Mouse (Mus musculus) midbrain, embryonic 14.5 days (tissue): ENCODE measurements at regions not wholly inside any gene's neighbourhood (a gene's known extent, or its start where the extent isn't known, plus 50 kb on each side); places are given as distances from the start of the nearest gene placed in this dataset.
A peak's percentile ranks its signal among the peaks of the same experiment; 100 is the strongest.

Experiments used
- ATAC-seq: fragments of 200-750 bp; cut with Nextera tagmentation; 2 replicates; pipeline ENCODE4 v1.8.0; 2017; ENCODE audit warnings: moderate number of reproducible peaks, moderate library complexity; ENCODE audit not compliant: low FRiP score, low TSS enrichment
- DNase-seq: peaks from one replicate; pipeline ENCODE4 v3.0.0-alpha.2; 2015
- H3K27ac ChIP-seq: fragments of 300-500 bp; sonication (generic); replicated peaks from 2 replicates; pipeline ENCODE4 v1.5.1; 2014; ENCODE audit warnings: mild to moderate bottlenecking, low read depth, low read length, moderate library complexity
- H3K27me3 ChIP-seq: fragments of 300-500 bp; sonication (generic); 2 replicates; pipeline ENCODE4 v1.6.1; 2014; ENCODE audit warnings: low read length, control low read depth, mixed read lengths; ENCODE audit not compliant: control insufficient read depth, insufficient read depth
- H3K36me3 ChIP-seq: fragments of 300-500 bp; sonication (generic); 2 replicates; pipeline ENCODE4 v1.6.1; 2014; ENCODE audit warnings: low read length, control low read depth; ENCODE audit not compliant: control insufficient read depth, insufficient read depth
- H3K4me1 ChIP-seq: fragments of 300-500 bp; sonication (generic); 2 replicates; pipeline ENCODE4 v1.6.1; 2014; ENCODE audit warnings: mild to moderate bottlenecking, antibody characterized with exemption, low read length, control low read depth; ENCODE audit not compliant: control insufficient read depth, insufficient read depth
- H3K4me2 ChIP-seq: fragments of 300-500 bp; sonication (generic); 2 replicates; pipeline ENCODE4 v1.6.1; 2014; ENCODE audit warnings: mild to moderate bottlenecking, low read length, moderate library complexity
- H3K4me3 ChIP-seq: fragments of 300-500 bp; sonication (generic); replicated peaks from 2 replicates; pipeline ENCODE4 v1.5.1; 2014; ENCODE audit warnings: low read depth, low read length
- H3K9ac ChIP-seq: fragments of 300-500 bp; sonication (generic); replicated peaks from 2 replicates; pipeline ENCODE4 v1.6.1; 2014; ENCODE audit warnings: mild to moderate bottlenecking, low read length, moderate library complexity
- H3K9me3 ChIP-seq: fragments of 300-500 bp; sonication (generic); 2 replicates; pipeline ENCODE4 v1.6.1; 2016; ENCODE audit warnings: low read length, control low read depth, mixed read lengths; ENCODE audit not compliant: control insufficient read depth
- WGBS: fragments of 180-500 bp; shearing (Covaris S2); extraction: QIAGEN DNeasy Blood & Tissue Kit; methylation state at CpG from one replicate; pipeline ENCODE4 v1.1.7; 2014; 5-methylcytosine and 5-hydroxymethylcytosine counted together

DNA sequence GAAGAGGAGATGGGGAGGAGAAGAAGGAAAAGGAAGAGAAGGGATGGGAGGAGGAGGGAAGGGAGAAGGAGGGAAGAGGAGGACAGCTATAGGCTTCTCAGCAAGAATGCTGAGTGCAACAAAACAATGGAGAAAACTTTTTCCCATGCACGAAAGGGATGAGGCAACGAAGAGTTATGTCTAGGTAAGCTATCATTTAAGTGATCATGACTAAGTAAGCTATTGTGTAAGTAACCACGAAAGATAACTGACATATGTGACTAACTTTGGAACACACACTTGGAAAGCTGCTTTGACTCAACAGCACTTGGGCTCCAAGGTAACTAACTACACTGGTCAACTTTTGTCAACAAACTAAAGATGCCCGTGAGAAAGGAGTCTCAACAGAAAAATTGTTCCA lies 50.9 kb upstream of the Fstl1 start:
- H3K36me3 ChIP-seq: no peaks in the 10 kb centered on the region
- H3K9me3 ChIP-seq: no peaks in the 10 kb centered on the region
- no peak overlapping the region for H3K27ac ChIP-seq
- 91% methylated on average over 4 of the region's 4 CpGs for WGBS
- no peak overlapping the region for H3K9ac ChIP-seq
- no peak for DNase-seq
- ATAC-seq: no peak
- no peak overlapping the region for H3K4me2 ChIP-seq
- H3K4me1 ChIP-seq: no peaks in the 10 kb centered on the region
- no peak overlapping the region for H3K4me3 ChIP-seq
- no peaks in the 10 kb centered on the region for H3K27me3 ChIP-seq

- 29% methylated on average over 7 of the region's 7 CpGs for WGBS
- H3K27me3 ChIP-seq: no peaks in the 10 kb centered on the region
- no peaks in the 10 kb centered on the region for H3K36me3 ChIP-seq
- no peak overlapping the region for H3K4me3 ChIP-seq
- no peaks in the 10 kb centered on the region for H3K9me3 ChIP-seq
- peak; percentile 69 for DNase-seq
- no peak overlapping the region for H3K4me2 ChIP-seq
- no peaks in the 10 kb centered on the region for H3K4me1 ChIP-seq
- no peak overlapping the region for H3K27ac ChIP-seq
- ATAC-seq: no peak
- no peak overlapping the region; the same call in 1 of the 2 replicates for H3K9ac ChIP-seq
Observed at GRCm38 (mm10) chr16:37715173-37715572, 60.9 kb upstream of the Ndufb4 start.

- Histone ChIP-seq H3K9me3 (no peaks in the 10 kb centered on the region), H3K4me2 (no peak overlapping the region), H3K4me3 (no peak overlapping the region), H3K27ac (no peak overlapping the region), H3K9ac (no peak overlapping the region), H3K36me3 (no peaks in the 10 kb centered on the region), H3K4me1 (no peaks in the 10 kb centered on the region), H3K27me3 (no peaks in the 10 kb centered on the region)
- WGBS: 74% methylated on average over 6 of the region's 6 CpGs
- no peak for DNase-seq
- no peak for ATAC-seq
Observed at GRCm38 (mm10) chr16:37714276-37714675, 60.0 kb upstream of the Ndufb4 start.

- peak; percentile 67 for DNase-seq
- Histone ChIP-seq H3K4me1 (peaks cover 15% of the 10 kb centered on the region), H3K9ac (no peak overlapping the region), H3K4me3 (no peak overlapping the region), H3K36me3 (no peaks in the 10 kb centered on the region), H3K4me2 (no peak overlapping the region), H3K27me3 (no peaks in the 10 kb centered on the region), H3K27ac (peak overlapping the region; percentile 52), H3K9me3 (no peaks in the 10 kb centered on the region)
- WGBS: 26% methylated on average over 9 of the region's 9 CpGs
- peak; percentile 14; the same call in 1 of the 2 replicates for ATAC-seq
Observed at GRCm38 (mm10) chr16:37706242-37706923, 52.1 kb upstream of the Ndufb4 start.

GRCm38 (mm10) chr16:37705209-37705608 lies 51.0 kb upstream of the Ndufb4 start:
- ATAC-seq (no peak), DNase-seq (no peak)
- Histone ChIP-seq H3K4me2 (no peak overlapping the region), H3K27me3 (no peaks in the 10 kb centered on the region), H3K36me3 (no peaks in the 10 kb centered on the region), H3K9ac (no peak overlapping the region), H3K9me3 (no peaks in the 10 kb centered on the region), H3K4me1 (peaks cover 15% of the 10 kb centered on the region), H3K27ac (no peak overlapping the region; the same call in 1 of the 2 replicates), H3K4me3 (no peak overlapping the region)
- WGBS: 89% methylated on average over 5 of the region's 5 CpGs

GRCm38 (mm10) chr16:37704461-37705155 lies 50.4 kb upstream of the Ndufb4 start:
- 56% methylated on average over 9 of the region's 9 CpGs for WGBS
- Histone ChIP-seq H3K4me3 (no peak overlapping the region), H3K27ac (no peak overlapping the region), H3K9me3 (no peaks in the 10 kb centered on the region), H3K27me3 (no peaks in the 10 kb centered on the region), H3K4me1 (peaks cover 15% of the 10 kb centered on the region), H3K36me3 (no peaks in the 10 kb centered on the region), H3K4me2 (no peak overlapping the region), H3K9ac (no peak overlapping the region)
- DNase-seq (peak; percentile 49), ATAC-seq (no peak)
